Mouse (Mus musculus) hindbrain, embryonic 10.5 days (tissue): Measurements from ENCODE around the gene Lrrc72. TPM values are rescaled to one million over a fixed set of nuclear protein-coding genes. Genes with fewer than 3 reads are reported as not detected.
A peak's percentile ranks its signal among the peaks of the same experiment; 100 is the strongest.
"Not testable (repeated sequence)": the region's sequence is repeated elsewhere in the genome, so short reads cannot be mapped to it uniquely, and the experiment has no call there.

Source experiments
- DNase-seq: peaks from one replicate; pipeline ENCODE4 v3.0.0-alpha.2; 2017; ENCODE audit warnings: low spot score
- H3K27ac ChIP-seq: fragments of 300-500 bp; sonication (generic); 2 replicates; pipeline ENCODE4 v1.5.1; 2016; ENCODE audit warnings: mild to moderate bottlenecking, moderate library complexity
- H3K27me3 ChIP-seq: fragments of 300-500 bp; sonication (generic); 2 replicates; pipeline ENCODE4 v1.6.1; 2016; ENCODE audit warnings: mild to moderate bottlenecking; ENCODE audit not compliant: poor library complexity, insufficient read depth, severe bottlenecking
- H3K36me3 ChIP-seq: fragments of 300-500 bp; sonication (generic); 2 replicates; pipeline ENCODE4 v1.6.1; 2016; ENCODE audit warnings: mild to moderate bottlenecking, moderate library complexity
- H3K4me1 ChIP-seq: fragments of 300-500 bp; sonication (generic); replicated peaks from 2 replicates; pipeline ENCODE4 v1.6.1; 2016; ENCODE audit warnings: mild to moderate bottlenecking
- H3K4me3 ChIP-seq: fragments of 300-500 bp; sonication (generic); 2 replicates; pipeline ENCODE4 v1.5.1; 2016; ENCODE audit warnings: mild to moderate bottlenecking, moderate library complexity
- H3K9me3 ChIP-seq: fragments of 300-500 bp; sonication (generic); 2 replicates; pipeline ENCODE4 v1.6.1; 2016; ENCODE audit warnings: mild to moderate bottlenecking, moderate library complexity
- WGBS: fragments of 180-500 bp; shearing (Covaris S2); methylation state at CpG from one replicate; pipeline ENCODE4 v1.1.7; 2016; 5-methylcytosine and 5-hydroxymethylcytosine counted together
- polyA plus RNA-seq: library from polyadenylated mRNA; unstranded; fragments of >200 nt; fragmentation: Nextera tagmentation; extraction: Ambion mirVana; gene quantifications from 2 replicates; pipeline ENCODE4 v1.2.1, GENCODE M21; 2016

Gene Lrrc72
- polyA plus RNA-seq, 1 experiment from 2014 or later: not detected

DNA sequence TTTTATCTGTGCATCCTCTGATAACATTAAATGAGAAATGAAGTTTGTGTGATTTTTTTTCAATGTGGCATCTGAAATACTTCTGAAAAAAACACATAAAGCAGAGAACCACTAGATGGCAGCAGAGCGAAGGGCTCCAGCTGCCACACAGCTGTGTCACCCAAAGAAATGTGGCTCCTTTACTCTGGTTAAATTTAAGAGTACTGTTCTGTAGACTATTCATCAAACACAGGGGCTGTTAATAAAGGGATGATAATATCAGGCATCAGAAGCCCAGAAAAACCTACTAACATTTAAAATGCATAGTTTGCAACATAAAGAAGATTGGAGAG lies 38.1 kb downstream of the Lrrc72 start:
- Histone ChIP-seq H3K4me1 (no peaks in the 10 kb centered on the region), H3K36me3 (no peaks in the 10 kb centered on the region), H3K9me3 (no peaks in the 10 kb centered on the region), H3K27me3 (no peaks in the 10 kb centered on the region), H3K4me3 (no peak overlapping the region), H3K27ac (no peak overlapping the region)
- WGBS: 2% methylated on average over 1 of the region's 1 CpGs
- DNase-seq: peak; percentile 45

DNA sequence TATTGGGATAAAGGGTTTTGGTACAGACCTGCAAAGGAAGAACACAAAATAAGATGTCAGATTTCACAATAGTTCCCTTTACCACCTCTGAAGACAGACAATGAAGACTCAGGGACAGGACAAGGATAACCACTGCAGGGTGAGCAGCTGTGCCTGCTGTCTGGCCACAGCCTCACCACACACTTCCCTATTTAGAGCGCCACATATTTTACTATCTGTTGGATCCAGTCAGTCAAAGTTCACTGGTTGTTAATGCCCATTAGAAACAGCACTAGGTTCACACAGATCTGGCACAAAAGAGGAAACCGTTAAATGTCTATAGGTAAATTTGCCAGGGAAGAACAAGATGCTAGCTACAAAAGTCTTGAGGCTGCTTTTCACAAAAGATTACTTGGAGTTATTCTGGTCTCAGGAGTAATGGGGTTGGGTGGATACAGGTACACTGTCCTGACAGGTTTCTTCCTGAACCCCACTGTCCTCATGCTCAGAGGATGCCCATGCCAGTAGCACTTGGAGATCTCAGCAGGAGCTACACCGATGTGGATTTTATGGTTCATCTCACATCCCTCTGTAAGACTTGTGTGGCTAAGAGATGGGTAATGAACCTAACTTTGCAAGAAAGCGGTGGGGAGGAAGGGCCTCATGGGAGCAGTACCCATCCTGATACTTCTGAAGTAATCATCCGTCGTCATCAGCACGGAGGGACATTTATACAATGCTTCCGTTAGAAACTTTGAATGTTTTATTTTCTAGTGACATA lies 38.6 kb downstream of the Lrrc72 start:
- H3K9me3 ChIP-seq: no peaks in the 10 kb centered on the region
- no peak overlapping the region for H3K27ac ChIP-seq
- H3K4me3 ChIP-seq: no peak overlapping the region
- no peak for DNase-seq
- no peaks in the 10 kb centered on the region for H3K27me3 ChIP-seq
- H3K4me1 ChIP-seq: no peaks in the 10 kb centered on the region
- no peaks in the 10 kb centered on the region for H3K36me3 ChIP-seq
- 50% methylated on average over 8 of the region's 8 CpGs for WGBS

DNA sequence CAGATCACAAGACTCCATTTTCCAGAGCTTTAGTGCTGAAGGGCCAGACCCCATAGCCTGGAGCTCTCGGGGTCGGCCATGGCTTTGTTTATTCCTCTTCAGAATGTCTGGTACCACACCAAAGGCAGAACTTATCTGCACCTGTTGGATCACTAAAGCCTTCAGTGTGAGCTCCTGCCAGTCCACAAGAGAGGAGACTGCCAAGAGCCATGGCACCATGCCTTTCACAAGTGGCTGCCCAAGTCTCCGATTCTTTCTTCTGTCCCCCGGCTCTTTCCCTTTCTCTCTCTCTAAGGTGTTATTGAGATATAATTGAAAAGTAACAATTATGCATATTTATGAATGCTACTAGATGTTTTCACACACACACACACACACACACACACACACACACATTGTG lies 43.1 kb downstream of the Lrrc72 start:
- Histone ChIP-seq H3K4me3 (no peak overlapping the region), H3K27me3 (no peaks in the 10 kb centered on the region), H3K27ac (no peak overlapping the region), H3K36me3 (no peaks in the 10 kb centered on the region), H3K4me1 (peaks cover 13% of the 10 kb centered on the region; the same call in 1 of the 2 replicates), H3K9me3 (no peaks in the 10 kb centered on the region)
- WGBS: 88% methylated on average over 4 of the region's 4 CpGs
- no peak for DNase-seq

DNA sequence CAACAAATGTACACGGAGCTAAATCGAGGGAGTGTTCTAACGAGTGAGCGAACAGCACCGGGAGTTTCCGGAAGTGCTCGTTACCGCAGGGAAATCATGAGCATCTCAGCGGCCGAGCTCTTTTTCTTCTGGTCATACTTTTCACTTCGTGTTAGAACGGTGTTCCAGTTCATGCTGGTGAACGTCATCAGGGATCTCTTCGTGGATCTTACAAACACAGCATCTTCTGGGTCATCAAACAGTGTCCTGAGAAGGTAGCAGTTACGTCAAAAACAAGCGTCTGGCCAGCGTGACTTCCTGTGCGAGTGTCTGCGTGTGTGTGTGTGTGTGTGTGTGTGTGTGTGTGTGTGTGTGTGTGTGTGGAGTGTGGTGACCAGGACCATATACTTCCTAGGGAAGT lies 44.7 kb downstream of the Lrrc72 start:
- no peak overlapping the region for H3K4me3 ChIP-seq
- H3K4me1 ChIP-seq: peaks cover 13% of the 10 kb centered on the region; the same call in 1 of the 2 replicates
- H3K27ac ChIP-seq: no peak overlapping the region
- DNase-seq: no peak
- no peaks in the 10 kb centered on the region for H3K9me3 ChIP-seq
- H3K36me3 ChIP-seq: no peaks in the 10 kb centered on the region
- no peaks in the 10 kb centered on the region for H3K27me3 ChIP-seq
- WGBS: 81% methylated on average over 19 of the region's 19 CpGs

DNA sequence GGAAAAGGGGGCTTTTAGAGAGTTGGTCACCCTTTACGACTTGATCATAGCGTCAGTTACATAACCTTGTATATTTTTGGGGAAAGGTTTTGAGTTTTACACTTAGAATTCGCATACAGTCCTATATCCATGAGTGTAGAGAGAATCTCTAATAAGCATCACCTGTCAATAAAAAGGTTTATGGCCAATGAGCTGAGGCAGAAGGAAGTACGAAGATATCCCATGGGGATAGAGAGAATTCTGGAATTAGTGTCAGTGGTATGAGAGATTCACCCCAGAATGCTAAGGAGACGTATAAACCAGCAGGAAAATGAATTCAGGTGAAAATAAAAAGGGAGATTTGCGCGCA lies 45.4 kb downstream of the Lrrc72 start:
- Histone ChIP-seq H3K4me1 (peaks cover 13% of the 10 kb centered on the region; the same call in 1 of the 2 replicates), H3K4me3 (0 out of 2 replicates have a peak overlapping the region, but pooled peaks have one; percentile 20), H3K27me3 (no peaks in the 10 kb centered on the region), H3K27ac (no peak overlapping the region), H3K9me3 (no peaks in the 10 kb centered on the region), H3K36me3 (no peaks in the 10 kb centered on the region)
- DNase-seq: no peak
- WGBS: 77% methylated on average over 7 of the region's 7 CpGs

DNA sequence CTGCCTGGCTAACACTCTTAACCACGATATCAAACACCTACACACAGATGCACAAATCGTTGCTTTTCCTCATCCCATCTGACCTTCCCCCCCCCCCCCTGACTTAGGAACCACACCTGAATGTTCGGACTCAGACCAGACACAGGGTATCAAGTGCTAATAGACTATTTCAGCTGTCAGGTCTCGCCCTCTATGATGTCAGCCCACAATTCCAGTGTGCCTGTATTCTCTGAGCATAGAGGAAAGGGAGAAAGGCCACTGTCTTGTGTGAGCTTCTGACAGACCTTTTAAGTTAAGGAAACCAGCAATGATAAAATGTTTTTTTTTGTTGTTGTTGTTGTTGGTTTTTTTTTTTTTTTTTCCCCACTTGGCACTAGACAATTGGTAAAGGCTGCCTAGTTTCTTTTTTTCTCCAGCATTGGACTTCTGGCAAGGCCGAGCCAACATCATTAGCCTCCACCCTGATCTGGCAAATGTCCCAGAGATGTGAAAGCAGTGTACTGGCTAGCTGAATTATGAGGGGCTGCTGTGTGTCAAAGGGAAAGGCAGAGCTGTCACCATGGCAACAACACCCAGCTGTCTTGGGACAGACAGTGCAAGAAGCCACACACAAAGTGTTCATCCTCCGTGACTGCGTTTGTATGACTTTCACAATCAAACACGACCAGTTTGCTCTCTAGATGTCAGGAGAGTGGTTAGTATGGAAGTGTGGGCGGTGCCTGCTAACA lies 46.0 kb downstream of the Lrrc72 start:
- Histone ChIP-seq H3K27me3 (no peaks in the 10 kb centered on the region), H3K36me3 (no peaks in the 10 kb centered on the region), H3K4me1 (peaks cover 13% of the 10 kb centered on the region; the same call in 1 of the 2 replicates), H3K27ac (no peak overlapping the region), H3K9me3 (no peaks in the 10 kb centered on the region), H3K4me3 (0 out of 2 replicates have a peak overlapping the region, but pooled peaks have one; percentile 20)
- peak; percentile 75 for DNase-seq
- 56% methylated on average over 9 of the region's 9 CpGs for WGBS

DNA sequence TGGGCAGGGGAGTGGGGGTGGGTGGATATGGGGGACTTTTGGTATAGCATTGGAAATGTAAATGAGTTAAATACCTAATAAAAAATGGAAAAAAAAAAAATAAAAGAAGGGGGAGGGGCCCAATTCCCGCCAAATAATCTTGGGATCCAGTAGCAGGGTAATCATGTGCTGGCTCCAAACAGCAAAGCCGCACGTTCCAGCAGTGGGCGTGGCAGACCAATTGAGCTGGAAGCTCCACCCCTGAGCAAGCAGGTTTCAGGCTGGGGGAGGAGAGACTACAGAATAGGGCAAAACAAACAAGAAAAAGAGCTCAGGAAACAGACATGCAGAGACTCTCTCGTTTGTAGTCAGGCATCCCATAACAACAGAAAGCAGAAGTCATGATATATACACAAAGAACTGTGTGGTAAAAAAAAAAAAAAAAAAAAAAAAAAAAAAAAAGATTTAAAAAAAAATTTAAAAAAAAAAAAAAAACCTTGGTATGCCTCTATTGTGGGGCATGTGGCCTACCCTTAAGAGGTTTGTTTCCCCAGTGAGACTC lies 47.5 kb downstream of the Lrrc72 start:
- H3K36me3 ChIP-seq, H3K4me3 ChIP-seq, H3K9me3 ChIP-seq, H3K27me3 ChIP-seq, H3K27ac ChIP-seq, DNase-seq: not testable (repeated sequence)
- peaks cover 13% of the 10 kb centered on the region; the same call in 1 of the 2 replicates for H3K4me1 ChIP-seq
- 50% methylated on average over 5 of the region's 5 CpGs for WGBS

DNA sequence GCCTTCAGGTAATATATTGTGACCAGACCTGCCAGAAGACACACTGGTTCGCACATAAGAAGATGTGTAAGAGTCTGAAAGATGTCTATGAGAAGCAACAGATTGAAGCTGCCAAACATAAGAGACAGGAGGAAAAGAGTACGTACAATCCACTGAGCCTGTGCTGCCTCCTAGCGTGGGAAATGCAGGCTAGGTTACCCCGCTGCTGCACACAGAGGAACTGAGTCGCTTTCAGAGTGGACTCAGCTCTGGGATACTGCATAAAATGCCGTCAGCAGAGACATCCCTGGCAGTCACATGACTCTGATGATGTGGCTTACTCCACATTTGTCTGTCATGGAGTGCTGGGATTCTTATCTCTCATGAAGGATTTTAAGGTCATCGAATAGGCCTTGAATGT lies 58.2 kb downstream of the Lrrc72 start:
- H3K36me3 ChIP-seq: peaks cover 82% of the 10 kb centered on the region
- WGBS: 95% methylated on average over 7 of the region's 7 CpGs

DNA sequence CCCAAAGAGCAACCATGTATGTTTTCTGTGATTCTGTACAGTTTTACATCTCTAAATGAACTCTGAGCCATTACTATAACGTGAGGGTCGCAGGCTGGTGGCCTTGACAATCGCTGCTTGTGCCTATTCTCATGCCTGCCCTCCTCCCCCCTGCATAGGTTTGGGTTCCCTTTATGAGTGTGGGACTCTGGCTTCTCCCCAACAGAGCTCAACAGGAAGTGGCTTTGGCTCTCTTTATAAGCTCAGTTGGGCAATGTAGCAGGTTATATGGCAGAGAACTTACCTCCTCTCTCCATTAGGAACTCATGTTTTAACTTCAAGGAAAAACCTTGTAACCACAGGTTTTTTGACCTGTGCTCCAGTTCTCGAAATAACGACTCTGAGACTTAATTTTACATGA lies 62.9 kb downstream of the Lrrc72 start:
- H3K36me3 ChIP-seq: peaks cover 83% of the 10 kb centered on the region
- H3K27ac ChIP-seq: no peak overlapping the region
- H3K4me3 ChIP-seq: no peak overlapping the region
- no peaks in the 10 kb centered on the region for H3K4me1 ChIP-seq
- 93% methylated on average over 5 of the region's 5 CpGs for WGBS
- H3K27me3 ChIP-seq: no peaks in the 10 kb centered on the region
- H3K9me3 ChIP-seq: no peaks in the 10 kb centered on the region
- no peak for DNase-seq

More for the DNA sequence above, 58.2 kb downstream of the Lrrc72 start:
- no peaks in the 10 kb centered on the region for H3K27me3 ChIP-seq
- no peaks in the 10 kb centered on the region for H3K4me1 ChIP-seq
- peaks cover 29% of the 10 kb centered on the region for H3K9me3 ChIP-seq
- no peak overlapping the region for H3K4me3 ChIP-seq
- H3K27ac ChIP-seq: no peak overlapping the region
- DNase-seq: no peak

DNA sequence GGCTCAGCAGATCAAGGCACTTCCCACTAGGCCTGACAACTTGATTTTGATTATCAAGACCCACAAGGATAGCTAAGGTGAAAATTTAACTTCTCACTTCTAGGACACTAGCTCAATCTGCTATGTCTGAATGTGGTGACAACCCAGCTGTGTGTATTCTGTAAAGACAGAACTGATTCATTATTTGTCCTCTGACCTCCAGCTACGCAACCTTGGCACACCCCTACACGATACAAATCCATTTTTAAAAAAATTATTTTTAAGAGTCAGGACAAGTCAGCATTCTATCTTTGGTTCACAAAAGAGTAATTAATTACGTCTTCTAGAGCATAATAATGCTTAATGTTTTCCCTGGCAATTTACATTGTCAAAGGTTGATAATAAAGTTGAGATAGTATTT lies 63.6 kb downstream of the Lrrc72 start:
- H3K27me3 ChIP-seq: no peaks in the 10 kb centered on the region
- no peak overlapping the region for H3K27ac ChIP-seq
- 97% methylated on average over 3 of the region's 3 CpGs for WGBS
- H3K4me3 ChIP-seq: no peak overlapping the region
- no peak for DNase-seq
- H3K36me3 ChIP-seq: peaks cover 76% of the 10 kb centered on the region
- no peaks in the 10 kb centered on the region for H3K9me3 ChIP-seq
- H3K4me1 ChIP-seq: no peaks in the 10 kb centered on the region

DNA sequence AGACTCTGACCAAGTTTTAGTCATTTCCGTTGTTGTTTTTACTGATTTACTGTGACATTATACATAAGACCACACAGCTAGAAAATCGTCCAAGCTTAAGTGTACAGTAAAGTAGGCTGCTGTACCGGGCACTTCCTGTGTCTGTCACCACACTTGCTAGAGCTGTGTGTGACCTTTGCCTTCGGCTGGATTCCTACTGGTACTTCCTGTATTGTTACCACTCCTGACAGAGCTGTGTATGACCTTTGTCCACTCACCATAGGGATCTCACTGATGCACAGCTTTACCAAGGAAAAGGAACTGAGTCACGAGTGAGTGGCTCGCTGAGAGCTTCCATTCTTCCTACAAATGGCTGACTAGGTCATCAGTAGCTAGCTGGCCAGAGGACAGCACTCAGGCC lies 66.1 kb downstream of the Lrrc72 start:
- Histone ChIP-seq H3K4me3 (no peak overlapping the region), H3K9me3 (no peaks in the 10 kb centered on the region), H3K27me3 (no peaks in the 10 kb centered on the region), H3K27ac (no peak overlapping the region), H3K4me1 (no peaks in the 10 kb centered on the region), H3K36me3 (peaks cover 77% of the 10 kb centered on the region)
- no peak for DNase-seq
- WGBS: 68% methylated on average over 6 of the region's 6 CpGs

DNA sequence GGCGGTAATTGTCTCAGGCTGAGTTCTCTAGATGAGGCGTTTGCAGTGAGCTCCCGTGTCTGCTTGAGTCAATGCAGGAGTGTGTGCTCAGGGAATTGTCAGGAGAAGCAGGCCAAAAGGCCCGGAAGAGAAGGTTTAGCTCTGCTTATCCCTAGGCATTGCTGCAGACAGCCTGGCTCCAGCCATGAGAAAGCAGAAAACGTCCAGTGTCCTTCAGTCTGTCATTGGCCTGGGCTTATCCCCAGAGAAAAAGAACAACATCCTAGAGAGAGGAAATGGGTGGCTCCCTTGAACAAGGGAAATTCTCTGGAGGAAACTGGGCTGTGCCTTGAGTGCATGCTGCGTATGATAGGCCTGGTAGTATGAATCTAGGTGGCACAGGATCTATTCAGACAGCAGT lies 70.6 kb downstream of the Lrrc72 start:
- DNase-seq: no peak
- H3K27me3 ChIP-seq: no peaks in the 10 kb centered on the region
- peaks cover 54% of the 10 kb centered on the region for H3K36me3 ChIP-seq
- no peaks in the 10 kb centered on the region for H3K4me1 ChIP-seq
- no peaks in the 10 kb centered on the region for H3K9me3 ChIP-seq
- no peak overlapping the region for H3K27ac ChIP-seq
- 81% methylated on average over 6 of the region's 6 CpGs for WGBS
- H3K4me3 ChIP-seq: no peak overlapping the region

DNA sequence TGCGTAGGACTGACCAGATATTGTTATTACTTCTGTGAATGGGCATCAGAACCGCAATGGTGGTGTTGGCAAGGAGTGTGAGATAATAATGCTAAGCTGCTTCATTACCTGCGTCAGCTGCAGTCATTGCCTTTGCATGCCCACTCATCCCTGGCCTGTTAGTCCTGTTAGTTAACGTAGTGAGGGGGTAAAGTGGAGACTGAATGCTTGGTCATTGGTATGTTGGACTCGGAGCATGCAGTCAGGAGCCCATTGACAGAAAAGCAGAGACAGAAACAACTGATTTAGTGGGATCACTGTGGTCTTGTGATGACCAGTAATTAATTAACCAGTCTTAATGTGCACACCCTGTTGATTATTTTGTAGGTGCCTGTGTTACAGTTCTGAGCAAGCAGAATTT lies 76.0 kb downstream of the Lrrc72 start:
- Histone ChIP-seq H3K36me3 (peaks cover 61% of the 10 kb centered on the region), H3K27me3 (no peaks in the 10 kb centered on the region)
- 91% methylated on average over 5 of the region's 5 CpGs for WGBS

More for the DNA sequence above, 76.0 kb downstream of the Lrrc72 start:
- no peak overlapping the region for H3K27ac ChIP-seq
- no peaks in the 10 kb centered on the region for H3K4me1 ChIP-seq
- H3K9me3 ChIP-seq: no peaks in the 10 kb centered on the region
- H3K4me3 ChIP-seq: no peak overlapping the region
- DNase-seq: no peak
